Mouse (Mus musculus) ES-Bruce4 (cell line): ENCODE measurements around the gene Olfr1368. TPM values are rescaled to one million over a fixed set of nuclear protein-coding genes. Genes with fewer than 3 reads are reported as not detected.
A peak's percentile ranks its signal among the peaks of the same experiment; 100 is the strongest.

Experiments used
- H3K27ac ChIP-seq: 2 replicates; pipeline ENCODE4 v1.5.1; 2012; ENCODE audit warnings: low read length, inconsistent platforms; ENCODE audit not compliant: insufficient read depth
- H3K27me3 ChIP-seq: 2 replicates; pipeline ENCODE4 v1.6.1; 2012; ENCODE audit warnings: mild to moderate bottlenecking, low read length, inconsistent platforms; ENCODE audit not compliant: control insufficient read depth, poor library complexity, insufficient read depth, severe bottlenecking
- H3K36me3 ChIP-seq: 2 replicates; pipeline ENCODE4 v1.6.1; 2012; ENCODE audit warnings: inconsistent platforms, mild to moderate bottlenecking, low read length, moderate library complexity; ENCODE audit not compliant: control insufficient read depth, poor library complexity, insufficient read depth, severe bottlenecking
- H3K4me1 ChIP-seq: one replicate; pipeline ENCODE4 v1.8.1; 2011; ENCODE audit warnings: low read length; ENCODE audit not compliant: control insufficient read depth, insufficient read depth
- H3K4me3 ChIP-seq: 2 replicates; pipeline ENCODE4 v1.5.1; 2011; ENCODE audit warnings: low read depth, mild to moderate bottlenecking, low read length
- H3K9ac ChIP-seq: 2 replicates; pipeline ENCODE4 v1.6.1; 2012; ENCODE audit warnings: low read depth, mild to moderate bottlenecking, inconsistent platforms; ENCODE audit not compliant: poor library complexity, severe bottlenecking
- H3K9me3 ChIP-seq: replicated peaks from 2 replicates; pipeline ENCODE4 v1.6.1; 2012; ENCODE audit warnings: mild to moderate bottlenecking, low read length, inconsistent platforms; ENCODE audit not compliant: control insufficient read depth, poor library complexity, insufficient read depth, severe bottlenecking
- CTCF ChIP-seq: IDR thresholded peaks from one replicate; pipeline ENCODE4 v1.8.1; 2011; ENCODE audit warnings: low read depth, low read length
- EP300 ChIP-seq: IDR thresholded peaks from 2 replicates; pipeline ENCODE4 v1.6.1; 2011; ENCODE audit warnings: low read depth, low read length; ENCODE audit not compliant: insufficient read depth
- POLR2A ChIP-seq: IDR thresholded peaks from one replicate; pipeline ENCODE4 v1.8.1; 2011; ENCODE audit warnings: low read length; ENCODE audit not compliant: insufficient read depth
- polyA plus RNA-seq: library from polyadenylated mRNA; stranded (reverse); fragments of >200 nt; gene quantifications from 2 replicates; pipeline ENCODE4 v1.2.4, GENCODE M21; 2011; ENCODE audit warnings: low read depth; ENCODE audit not compliant: missing spikeins, insufficient read depth, insufficient read length

Gene Olfr1368
- polyA plus RNA-seq, result not detected in 2 replicates

DNA sequence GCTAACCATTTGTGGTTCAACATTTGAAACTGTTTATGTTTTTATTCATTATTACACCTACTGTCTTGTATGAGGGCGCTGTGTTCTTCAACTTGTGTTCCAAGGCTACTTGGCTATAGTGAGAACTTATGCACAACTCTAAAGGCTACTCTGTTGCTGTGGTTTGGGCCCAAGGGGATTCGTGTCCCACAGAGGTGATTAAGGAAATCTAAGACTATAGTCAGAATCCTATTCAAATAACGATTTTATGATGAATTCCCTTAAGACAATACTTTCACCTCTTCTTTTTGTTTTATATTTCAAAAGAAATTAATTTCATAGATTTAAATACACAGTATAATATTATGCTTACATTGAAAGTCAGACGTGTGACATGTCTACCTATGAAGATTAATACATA, at the start of gene Olfr1368:
Gene Olfr1368, minus strand, starts transcription at position 101 of the 400 bp plus-strand sequence.
- TF ChIP-seq CTCF (no peak), POLR2A (no peak), EP300 (no peak)
- no peaks in the 10 kb centered on the region for H3K36me3 ChIP-seq

GRCm38 (mm10) chr13:21185521-21185920, 39.9 kb upstream of the Olfr1368 start:
- no peaks in the 10 kb centered on the region for H3K27me3 ChIP-seq
- no peak overlapping the region for H3K9ac ChIP-seq
- TF ChIP-seq CTCF (no peak), POLR2A (no peak), EP300 (no peak)
- H3K27ac ChIP-seq, result no peak overlapping the region
- H3K4me1 ChIP-seq, result no peaks in the 10 kb centered on the region
- peaks cover 87% of the 10 kb centered on the region for H3K36me3 ChIP-seq
- no peak overlapping the region for H3K4me3 ChIP-seq
- H3K9me3 ChIP-seq, result no peaks in the 10 kb centered on the region

More for the DNA sequence above, at the start of gene Olfr1368:
- Histone ChIP-seq H3K4me1 (no peaks in the 10 kb centered on the region), H3K9me3 (no peaks in the 10 kb centered on the region), H3K9ac (no peak within 1 kb of the TSS), H3K27ac (no peak within 1 kb of the TSS), H3K27me3 (no peaks in the 10 kb centered on the region), H3K4me3 (no peak within 1 kb of the TSS)

GRCm38 (mm10) chr13:21183661-21184060, 38.0 kb upstream of the Olfr1368 start:
- H3K4me3 ChIP-seq, result no peak overlapping the region
- H3K4me1 ChIP-seq, result no peaks in the 10 kb centered on the region
- TF ChIP-seq POLR2A (no peak), EP300 (no peak), CTCF (no peak)
- no peaks in the 10 kb centered on the region for H3K9me3 ChIP-seq
- no peak overlapping the region for H3K9ac ChIP-seq
- no peaks in the 10 kb centered on the region for H3K27me3 ChIP-seq
- peaks cover 70% of the 10 kb centered on the region for H3K36me3 ChIP-seq
- H3K27ac ChIP-seq, result no peak overlapping the region

GRCm38 (mm10) chr13:21183066-21183465, 37.4 kb upstream of the Olfr1368 start:
- Histone ChIP-seq H3K9ac (no peak overlapping the region), H3K27ac (no peak overlapping the region), H3K36me3 (peaks cover 64% of the 10 kb centered on the region), H3K4me3 (no peak overlapping the region; the same call in 1 of the 2 replicates), H3K27me3 (no peaks in the 10 kb centered on the region), H3K4me1 (no peaks in the 10 kb centered on the region), H3K9me3 (no peaks in the 10 kb centered on the region)
- no peak for TF ChIP-seq POLR2A
- TF ChIP-seq CTCF, result no peak

- no peaks in the 10 kb centered on the region for H3K27me3 ChIP-seq
- TF ChIP-seq POLR2A, result no peak
- no peak for TF ChIP-seq CTCF
- no peak for TF ChIP-seq EP300
- peaks cover 53% of the 10 kb centered on the region for H3K36me3 ChIP-seq
These were observed 36.3 kb upstream of the Olfr1368 start for GRCm38 (mm10) chr13:21181996-21182395.

GRCm38 (mm10) chr13:21180551-21181530, 35.2 kb upstream of the Olfr1368 start:
- no peaks in the 10 kb centered on the region for H3K9me3 ChIP-seq
- TF ChIP-seq POLR2A, result no peak
- no peak for TF ChIP-seq EP300
- TF ChIP-seq CTCF, result no peak
- H3K27ac ChIP-seq, result peak overlapping the region; percentile 5
- peak overlapping the region; percentile 76 for H3K9ac ChIP-seq
- no peaks in the 10 kb centered on the region for H3K27me3 ChIP-seq
- no peaks in the 10 kb centered on the region for H3K4me1 ChIP-seq
- peaks cover 42% of the 10 kb centered on the region for H3K36me3 ChIP-seq
- peak overlapping the region; percentile 100 for H3K4me3 ChIP-seq

More at GRCm38 (mm10) chr13:21181996-21182395, 36.3 kb upstream of the Olfr1368 start:
- Histone ChIP-seq H3K4me3 (peak overlapping the region; percentile 73), H3K9ac (peak overlapping the region; percentile 76), H3K27ac (no peak overlapping the region), H3K4me1 (no peaks in the 10 kb centered on the region), H3K9me3 (no peaks in the 10 kb centered on the region)
